Mouse (Mus musculus): ENCODE measurements around the gene Mlh3.

DNA sequence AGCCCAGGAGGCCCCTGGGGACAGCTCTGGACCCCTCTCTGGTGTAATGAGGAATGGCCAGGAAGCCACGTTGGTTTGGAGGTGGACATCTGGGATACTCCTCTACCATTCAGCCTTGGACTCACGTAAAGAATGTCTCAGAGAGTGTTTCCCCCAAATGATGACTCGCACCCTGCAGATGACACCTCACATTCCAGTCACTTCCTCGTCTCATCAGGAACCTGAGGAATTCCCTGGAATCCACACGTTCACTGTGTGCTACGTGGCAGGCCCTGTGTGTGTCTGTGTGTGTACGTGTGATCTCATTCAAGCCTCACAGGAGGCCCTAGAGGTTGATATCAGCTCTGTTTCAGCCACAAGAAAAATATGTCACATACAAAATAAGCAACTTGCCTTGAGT is 84.0 kb downstream of the Mlh3 start:
- no peak for TF ChIP-seq CTCF (IDR thresholded peaks at IDR 0.05 in 2 of 3, conservative IDR thresholded peaks at IDR 0.05 in 1 of 3; ENCODE audit: control insufficient read depth in 1 of 3, insufficient read depth in 1 of 3, low read depth in 2 of 3, low read length in 3 of 3, poor library complexity in 1 of 3, severe bottlenecking in 1 of 3)
- no peak for TF ChIP-seq EP300 (IDR thresholded peaks at IDR 0.05; ENCODE audit: low read depth in 1 of 2, low read length in 2 of 2)
- no peak for TF ChIP-seq E2F4 (IDR thresholded peaks at IDR 0.05; ENCODE audit: borderline replicate concordance, low read depth, low read length)
- TF ChIP-seq CHD2 (IDR thresholded peaks at IDR 0.05; ENCODE audit: low read length) = no peak
- TF ChIP-seq MAX (IDR thresholded peaks at IDR 0.05; ENCODE audit: low read length) = no peak
- TF ChIP-seq POLR2A (IDR thresholded peaks at IDR 0.05; ENCODE audit: control insufficient read depth in 1 of 2, insufficient read depth in 1 of 2, low read depth in 1 of 2, low read length in 2 of 2, poor library complexity in 1 of 2) = no peak
- no peak for TF ChIP-seq HCFC1 (IDR thresholded peaks at IDR 0.05; ENCODE audit: low read depth, low read length)
- TF ChIP-seq ZKSCAN1 (IDR thresholded peaks at IDR 0.05; ENCODE audit: low read depth, low read length) = no peak
- TF ChIP-seq USF1 (IDR thresholded peaks at IDR 0.05; ENCODE audit: low read depth, low read length) = no peak
- TF ChIP-seq ZNF384 (IDR thresholded peaks at IDR 0.05; ENCODE audit: low read depth, low read length) = no peak
- TF ChIP-seq GATA1 (IDR thresholded peaks at IDR 0.05; ENCODE audit: low read depth, low read length) = no peak
- no peak for TF ChIP-seq KAT2A (conservative IDR thresholded peaks at IDR 0.05; ENCODE audit: low read depth, low read length)
- no peak for TF ChIP-seq NELFE (IDR thresholded peaks at IDR 0.05; ENCODE audit: low read depth, low read length)
